Mouse (Mus musculus) megakaryocyte, embryonic 14.5 days (primary cell): Measurements from ENCODE around the gene Pcf11.

Experiments
- FLI1 ChIP-seq: IDR thresholded peaks from 2 replicates; pipeline ENCODE4 v1.6.1; 2012; ENCODE audit warnings: low read length, inconsistent platforms, mixed read lengths
- GATA1 ChIP-seq: IDR thresholded peaks from 3 replicates; pipeline ENCODE4 v1.6.1; 2012; ENCODE audit warnings: mixed read lengths, low read length, inconsistent platforms, borderline replicate concordance

GRCm38 (mm10) chr7:92715055-92715454, 45.3 kb upstream of the Pcf11 start:
- TF ChIP-seq FLI1 (no peak), GATA1 (no peak)
